ENCODE assay signal across 14 mouse cellular contexts in genomic region chr6:88905042-88905441, GRCm38 (mm10). TPM values are rescaled to one million over a fixed set of nuclear protein-coding genes. Genes with fewer than 3 reads are reported as not detected.
DNase-seq lines count a peak whose midpoint lies in the region; ATAC-seq and TF ChIP-seq lines count a peak whose summit lies in the region.
"Had no signal": no experiment of that assay in that cellular context is flagged by ENCODE, and none has a peak within 500 bp of the region (broad histone marks: within the 10 kb centered on the region; RNA-seq: fewer than 3 reads in every experiment).

No protein-coding gene starts in this region.

- H3K27ac ChIP-seq in heart, postnatal 0 days (ENCODE audit: low read depth): peak overlapping the region; percentile 41
- peak overlapping the region; percentile 94 for H3K27ac ChIP-seq in liver, embryonic 13.5 days
- no peak overlapping the region for H3K27ac ChIP-seq in liver, embryonic 11.5 days (ENCODE audit: low read depth, low read length)
- H3K27ac ChIP-seq: embryonic facial prominence, embryonic 15.5 days; forebrain, embryonic 15.5 days; hindbrain, embryonic 10.5 days had no signal

- no peak overlapping the region for H3K4me2 ChIP-seq in heart, postnatal 0 days (ENCODE audit: low read depth, low read length)
- H3K4me2 ChIP-seq in liver, embryonic 13.5 days: peak overlapping the region; percentile 83; the same call in 1 of the 2 replicates
- no peak overlapping the region for H3K4me2 ChIP-seq in liver, embryonic 11.5 days
- H3K4me2 ChIP-seq: embryonic facial prominence, embryonic 15.5 days; forebrain, embryonic 15.5 days had no signal

- no peak overlapping the region for H3K9ac ChIP-seq in heart, postnatal 0 days (replicated peaks; ENCODE audit: low read depth, low read length)
- 0 out of 2 replicates have a peak overlapping the region, but pooled peaks have one; percentile 14 for H3K9ac ChIP-seq in liver, embryonic 13.5 days
- no peak overlapping the region for H3K9ac ChIP-seq in liver, embryonic 11.5 days (ENCODE audit: low read depth, low read length)
- H3K9ac ChIP-seq: embryonic facial prominence, embryonic 15.5 days; forebrain, embryonic 15.5 days had no signal

- no peak overlapping the region for H3K4me3 ChIP-seq in heart, postnatal 0 days (ENCODE audit: low read depth, low read length)
- H3K4me3 ChIP-seq in liver, embryonic 13.5 days (replicated peaks): no peak overlapping the region; the same call in 1 of the 2 replicates
- H3K4me3 ChIP-seq in liver, embryonic 11.5 days (ENCODE audit: low read depth, low read length): no peak overlapping the region
- H3K4me3 ChIP-seq: embryonic facial prominence, embryonic 15.5 days; forebrain, embryonic 15.5 days; hindbrain, embryonic 10.5 days had no signal

- H3K4me1 ChIP-seq in heart, postnatal 0 days (ENCODE audit: control insufficient read depth, insufficient read depth): peaks cover 39% of the 10 kb centered on the region
- H3K4me1 ChIP-seq in liver, embryonic 13.5 days (replicated peaks): peaks cover 79% of the 10 kb centered on the region
- peaks cover 29% of the 10 kb centered on the region for H3K4me1 ChIP-seq in liver, embryonic 11.5 days (replicated peaks; ENCODE audit: control insufficient read depth, insufficient read depth, low read length)

- no peak for TF ChIP-seq CTCF in heart, postnatal 0 days (IDR thresholded peaks at IDR 0.05; ENCODE audit: low read depth)

- WGBS in heart, postnatal 0 days: 91% methylated on average over 7 of the region's 7 CpGs
- 89% methylated on average over 7 of the region's 7 CpGs for WGBS in liver, embryonic 13.5 days (ENCODE audit: insufficient replicate concordance)
- WGBS in liver, embryonic 11.5 days: 89% methylated on average over 7 of the region's 7 CpGs

- no peaks in the 10 kb centered on the region for H3K9me3 ChIP-seq in heart, postnatal 0 days (replicated peaks; ENCODE audit: control insufficient read depth, low read length)
- H3K9me3 ChIP-seq in liver, embryonic 13.5 days (replicated peaks): no peaks in the 10 kb centered on the region
- no peaks in the 10 kb centered on the region for H3K9me3 ChIP-seq in liver, embryonic 11.5 days (ENCODE audit: control insufficient read depth, low read length)
- H3K9me3 ChIP-seq: embryonic facial prominence, embryonic 15.5 days; forebrain, embryonic 15.5 days; hindbrain, embryonic 10.5 days had no signal

- DNase-seq in cerebellum, adult 9-10 months: peak; percentile 32
- DNase-seq in cerebellum, postnatal 36 days: no peak
- DNase-seq in heart, postnatal 0 days (ENCODE audit: low spot score): no peak
- no peak for DNase-seq in heart, postnatal 36 days
- no peak for DNase-seq in liver, embryonic 13.5 days
- DNase-seq in liver, embryonic 11.5 days (ENCODE audit: low spot score): no peak
- DNase-seq in yolk sac, embryonic 10.5 days (ENCODE audit: low spot score): peak; percentile 55
- no peak for DNase-seq in embryo, embryonic 10 days (ENCODE audit: low spot score)
- DNase-seq: B cell, adult 2 months; retina, postnatal 1 day had no signal

- intact Hi-C loops in heart, postnatal 36 days (cut with DNase I): loop anchor here (5.0 kb wide), 1 partner anchor 353 kb away; no protein-coding TSS in a partner anchor

- H3K27me3 ChIP-seq in heart, postnatal 0 days (ENCODE audit: control insufficient read depth, insufficient read depth, low read length): no peaks in the 10 kb centered on the region
- no peaks in the 10 kb centered on the region for H3K27me3 ChIP-seq in liver, embryonic 13.5 days
- no peaks in the 10 kb centered on the region for H3K27me3 ChIP-seq in liver, embryonic 11.5 days (replicated peaks; ENCODE audit: control insufficient read depth, insufficient read depth, low read length)
- H3K27me3 ChIP-seq: embryonic facial prominence, embryonic 15.5 days; forebrain, embryonic 15.5 days had no signal

- H3K36me3 ChIP-seq in heart, postnatal 0 days (replicated peaks; ENCODE audit: control insufficient read depth, insufficient read depth, low read length): peaks cover 23% of the 10 kb centered on the region
- H3K36me3 ChIP-seq in liver, embryonic 13.5 days: peaks cover 48% of the 10 kb centered on the region
- peaks cover 4% of the 10 kb centered on the region for H3K36me3 ChIP-seq in liver, embryonic 11.5 days (ENCODE audit: control insufficient read depth, insufficient read depth, low read length)

- no peak for TF ChIP-seq EP300 in heart, postnatal 0 days (IDR thresholded peaks at IDR 0.05; ENCODE audit: low read depth)

- no peak for ATAC-seq in heart, postnatal 0 days (ENCODE audit: insufficient read depth, low read depth)
- no peak for ATAC-seq in liver, embryonic 13.5 days (ENCODE audit: low read depth)
- ATAC-seq in liver, embryonic 11.5 days (replicated peaks; ENCODE audit: low FRiP score): no peak
- ATAC-seq: forebrain, embryonic 15.5 days had no signal

RNA-seq across cellular contexts. Expression of gene Tpra1, which starts 3.0 kb away (rescaled TPM):
- 45.9 and 131 TPM in 2 replicates for total RNA-seq in heart, postnatal 0 days (2014; rRNA removed; ENCODE audit: low replicate concordance)
- polyA plus RNA-seq in heart, postnatal 0 days (2015; fragmentation: Nextera tagmentation; extraction: Ambion mirVana): 39.1 and 46.9 TPM in 2 replicates
- total RNA-seq in heart, postnatal 36 days (2021): 10 to 100 TPM; 35.1 to 35.4 TPM
- polyA plus RNA-seq in liver, embryonic 13.5 days (2015; fragmentation: Nextera tagmentation; extraction: Ambion mirVana): 42.8 and 46.0 TPM in 2 replicates
- 55.1 and 56.7 TPM in 2 replicates for polyA plus RNA-seq in liver, embryonic 11.5 days (2014; fragmentation: Nextera tagmentation; extraction: Ambion mirVana)

RNA-seq across cellular contexts. Expression of gene Mcm2, which starts 6.5 kb away (rescaled TPM):
- 38.8 and 49.9 TPM in 2 replicates for total RNA-seq in heart, postnatal 0 days (2014; rRNA removed; ENCODE audit: low replicate concordance)
- 25.2 and 25.6 TPM in 2 replicates for polyA plus RNA-seq in heart, postnatal 0 days (2015; fragmentation: Nextera tagmentation; extraction: Ambion mirVana)
- total RNA-seq in heart, postnatal 36 days (2021): 1 to 10 TPM; 5.4 to 6.5 TPM
- 186 and 202 TPM in 2 replicates for polyA plus RNA-seq in liver, embryonic 13.5 days (2015; fragmentation: Nextera tagmentation; extraction: Ambion mirVana)
- polyA plus RNA-seq in liver, embryonic 11.5 days (2014; fragmentation: Nextera tagmentation; extraction: Ambion mirVana): 254 and 284 TPM in 2 replicates

RNA-seq across cellular contexts. Expression of gene Podxl2, which starts 30.2 kb away (rescaled TPM):
- 90.9 and 101 TPM in 2 replicates for total RNA-seq in heart, postnatal 0 days (2014; rRNA removed; ENCODE audit: low replicate concordance)
- 60.3 and 60.8 TPM in 2 replicates for polyA plus RNA-seq in heart, postnatal 0 days (2015; fragmentation: Nextera tagmentation; extraction: Ambion mirVana)
- 10 to 100 TPM; 13.7 to 21.2 TPM for total RNA-seq in heart, postnatal 36 days (2021)
- 2.3 and 2.9 TPM in 2 replicates for polyA plus RNA-seq in liver, embryonic 13.5 days (2015; fragmentation: Nextera tagmentation; extraction: Ambion mirVana)
- polyA plus RNA-seq in liver, embryonic 11.5 days (2014; fragmentation: Nextera tagmentation; extraction: Ambion mirVana): 9.1 and 10.7 TPM in 2 replicates
- total RNA-seq: monocyte, adult 5-6 weeks had no signal

Comparison
In these comparisons a context has a peak if more than half of its experiments do, and no peak if none do; other contexts are left out.
1. DNase-seq: peak in cerebellum, adult 9-10 months (single experiment) and yolk sac, embryonic 10.5 days (single experiment); none in cerebellum, postnatal 36 days (0 of 2), heart, postnatal 0 days (single experiment), heart, postnatal 36 days (0 of 2), liver, embryonic 13.5 days (single experiment), liver, embryonic 11.5 days (single experiment) and embryo, embryonic 10 days (single experiment).